Mouse (Mus musculus) right cerebral cortex, postnatal 4 days (tissue): ENCODE results near the gene E2f2.

Source experiments
- DNase-seq: peaks from one replicate; pipeline ENCODE4 v3.0.0-alpha.2; 2022

The E2f2 gene

DNA sequence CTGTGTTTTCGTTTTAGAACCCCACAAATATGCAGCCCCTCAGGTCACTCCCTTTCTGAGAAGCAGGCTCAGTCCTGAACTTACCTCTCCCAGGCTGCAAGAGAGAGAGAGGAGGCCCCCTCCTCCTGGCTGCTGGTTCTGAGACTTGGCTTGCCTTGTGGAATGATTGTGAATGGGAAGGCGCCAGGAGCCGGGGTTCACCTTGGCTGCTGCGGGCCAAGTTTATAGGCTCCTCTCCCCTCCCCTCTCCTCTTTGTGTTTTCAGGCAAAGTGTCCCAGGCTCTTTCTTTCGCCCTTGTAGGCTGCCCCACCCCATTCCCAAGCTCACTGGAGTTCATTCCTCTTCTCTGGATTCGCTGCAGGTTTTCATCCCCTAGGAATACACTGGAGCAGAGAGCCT is 34.7 kb downstream of the E2f2 start:
- no peak for DNase-seq

- no peak for DNase-seq
Measured at GRCm38 (mm10) chr4:136210931-136211330, 38.7 kb downstream of the E2f2 start.

- no peak for DNase-seq
Measured at GRCm38 (mm10) chr4:136213629-136214028, 41.4 kb downstream of the E2f2 start.

DNA sequence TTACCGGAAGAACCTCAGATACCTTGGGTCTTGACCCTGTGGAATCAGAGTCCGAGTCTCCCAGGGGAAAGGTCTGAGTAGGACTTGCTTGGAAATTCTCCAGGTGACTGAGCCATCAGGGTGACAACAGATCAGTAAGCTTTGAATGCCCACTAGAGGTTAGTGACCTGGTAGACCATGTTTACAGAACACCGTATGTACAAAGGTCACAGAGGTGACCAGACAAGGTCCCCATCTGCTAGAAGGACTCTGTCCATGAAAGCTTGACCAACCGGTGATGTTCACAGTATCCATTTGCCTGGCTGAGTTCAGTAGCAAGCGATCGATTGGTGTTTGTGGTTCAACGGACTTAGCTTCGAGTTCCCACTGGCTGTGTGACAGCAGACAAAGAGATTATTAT is 42.6 kb downstream of the E2f2 start:
- DNase-seq, result no peak

GRCm38 (mm10) chr4:136215576-136215975 is 43.4 kb downstream of the E2f2 start:
- no peak for DNase-seq

DNA sequence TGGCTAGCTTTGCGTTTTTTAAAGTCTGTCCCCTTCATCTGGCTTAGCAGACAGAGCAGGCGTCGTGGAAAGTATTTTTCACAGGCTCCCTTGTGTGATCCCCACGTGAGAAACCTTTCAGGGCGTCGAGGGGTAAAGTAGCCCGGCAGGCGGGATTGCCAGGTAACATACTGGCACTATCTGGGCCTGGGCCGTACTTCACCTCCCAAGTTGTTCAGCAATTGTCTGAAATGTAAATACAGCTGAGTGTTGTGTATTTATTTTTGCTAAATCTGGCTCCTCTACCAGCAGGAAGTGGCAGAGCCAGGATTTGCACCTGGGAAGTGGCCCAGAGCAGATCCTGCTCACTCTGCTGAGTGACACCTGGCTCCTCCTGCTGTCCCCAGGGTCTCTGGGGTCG is 44.9 kb downstream of the E2f2 start:
- DNase-seq, result no peak

DNA sequence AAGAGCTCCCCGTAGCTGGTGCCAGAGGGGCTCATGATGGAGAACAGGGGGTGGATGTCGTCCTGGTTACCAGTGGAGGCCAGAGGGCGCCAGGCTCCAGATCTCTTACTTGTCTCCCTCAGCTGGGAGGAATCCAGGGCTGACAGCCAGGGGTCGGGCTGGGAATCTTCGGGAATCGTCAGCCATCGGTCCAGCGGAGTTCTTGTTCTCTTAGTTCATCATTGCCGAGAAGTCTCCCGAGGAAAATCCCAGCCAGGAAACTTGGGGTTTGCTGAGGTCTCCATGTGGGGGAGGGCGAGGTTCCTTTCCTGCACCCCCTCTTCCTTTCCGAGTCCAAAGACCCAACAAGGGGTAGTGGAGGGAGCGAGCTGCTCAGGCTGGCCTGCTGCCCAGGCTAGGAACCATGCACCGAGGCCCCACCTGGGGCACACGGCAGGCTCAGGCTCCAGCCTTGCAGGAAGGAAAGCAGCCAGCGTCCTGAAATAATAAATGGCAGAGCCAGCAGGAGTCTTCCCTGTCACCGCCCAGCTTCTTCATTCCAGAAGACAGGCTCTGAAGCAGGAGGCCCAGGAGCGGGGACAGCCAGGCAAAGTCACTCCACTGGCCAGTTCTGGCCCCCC is 46.5 kb downstream of the E2f2 start:
- peak; percentile 41 for DNase-seq

DNA sequence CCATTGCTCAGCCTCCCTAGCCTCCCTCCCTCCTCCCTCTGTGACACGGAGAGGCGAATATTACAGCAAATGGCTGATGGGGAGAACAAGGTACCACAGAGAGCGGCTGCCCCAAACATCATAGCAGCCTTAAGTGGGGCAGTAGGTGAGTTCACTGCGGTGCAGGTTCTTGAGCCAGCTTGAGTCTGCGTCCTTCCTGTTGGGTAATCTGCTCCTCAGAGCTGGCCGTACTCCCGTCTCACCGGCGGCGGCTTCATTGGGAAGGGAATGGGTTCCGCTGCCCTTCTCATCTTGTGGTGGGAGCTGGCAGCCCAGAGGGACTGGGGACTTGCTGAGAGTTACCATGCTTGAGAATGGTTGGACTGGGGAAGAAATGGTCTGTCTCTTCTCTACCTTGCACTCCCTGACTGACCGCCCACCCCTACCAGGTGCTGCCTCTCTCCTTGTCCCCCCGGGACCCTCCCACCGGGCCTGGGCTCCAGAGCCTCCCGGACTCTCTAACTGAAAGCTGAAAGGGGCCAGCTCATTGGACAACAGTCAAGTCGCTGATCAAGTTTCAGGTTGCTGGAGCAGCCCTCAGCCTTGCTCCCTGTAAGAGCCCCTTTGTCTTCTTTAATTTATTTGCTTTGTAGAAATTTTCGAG is 48.1 kb downstream of the E2f2 start:
- DNase-seq, result no peak

GRCm38 (mm10) chr4:136223549-136224239 is 51.5 kb downstream of the E2f2 start:
- DNase-seq, result peak; percentile 49

GRCm38 (mm10) chr4:136224240-136224559 is 52.0 kb downstream of the E2f2 start:
- DNase-seq, result no peak

- no peak for DNase-seq
Measured at GRCm38 (mm10) chr4:136224677-136225460, 52.7 kb downstream of the E2f2 start.

DNA sequence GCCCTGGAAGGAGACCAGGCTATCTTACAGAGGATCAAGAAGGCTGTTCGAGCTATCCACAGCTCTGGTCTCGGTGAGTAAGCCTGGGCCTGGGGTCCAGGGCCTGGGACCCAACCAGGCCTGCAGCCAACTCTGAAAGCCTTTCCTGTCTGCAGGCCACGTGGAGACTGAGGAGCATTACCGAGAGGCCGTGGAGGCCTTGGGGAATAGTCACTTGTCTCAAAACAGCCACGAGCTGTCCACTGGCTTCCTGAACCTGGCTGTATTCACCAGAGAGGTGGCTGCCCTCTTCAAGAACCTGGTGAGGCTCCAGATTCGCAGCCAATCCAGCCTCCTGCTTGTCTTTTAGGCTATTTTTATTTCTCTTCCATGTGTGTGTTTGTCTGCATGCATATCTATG is 55.2 kb downstream of the E2f2 start:
- DNase-seq, result no peak

DNA sequence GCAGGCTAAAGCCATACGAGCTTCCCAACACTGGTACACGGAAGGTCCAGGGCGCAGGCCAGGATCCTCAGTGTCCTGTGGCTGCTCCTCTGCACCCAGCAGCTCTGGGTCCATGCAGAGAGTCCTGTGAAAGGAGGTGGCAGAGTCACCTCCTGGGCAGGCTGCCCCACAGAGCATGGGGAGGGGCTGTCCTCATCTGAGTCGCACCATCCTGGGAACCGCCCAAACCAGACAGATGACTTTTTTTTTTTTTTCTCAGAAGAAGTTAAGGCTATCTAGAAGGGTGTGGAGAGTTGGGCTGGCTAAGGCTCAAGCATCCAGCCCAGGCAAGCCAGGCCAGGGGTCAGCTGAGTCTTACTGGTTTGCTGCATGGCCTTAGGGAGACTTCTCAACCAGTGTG is 56.4 kb downstream of the E2f2 start:
- no peak for DNase-seq

DNA sequence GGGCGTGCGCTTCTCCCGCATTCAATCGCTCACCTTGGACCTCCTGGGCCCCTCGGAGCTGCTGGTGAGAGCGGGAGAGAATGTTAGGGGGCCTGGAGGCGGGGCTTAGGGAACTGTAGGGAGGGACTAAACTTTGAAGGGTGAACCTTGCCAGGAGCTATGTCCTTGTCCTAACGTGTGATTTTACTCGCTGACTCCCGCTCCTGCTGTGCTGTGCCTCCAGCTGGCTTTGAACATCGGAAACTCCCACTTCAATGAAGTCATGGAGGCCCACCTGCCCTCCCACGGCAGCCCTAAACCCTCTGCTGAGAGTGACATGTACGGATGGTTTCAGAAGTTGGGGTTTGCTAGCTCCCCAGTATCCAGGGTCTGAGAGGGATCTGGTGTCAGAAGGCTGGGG is 66.5 kb downstream of the E2f2 start:
- no peak for DNase-seq

- DNase-seq, result no peak
Measured at GRCm38 (mm10) chr4:136239111-136239510, 66.9 kb downstream of the E2f2 start.

DNA sequence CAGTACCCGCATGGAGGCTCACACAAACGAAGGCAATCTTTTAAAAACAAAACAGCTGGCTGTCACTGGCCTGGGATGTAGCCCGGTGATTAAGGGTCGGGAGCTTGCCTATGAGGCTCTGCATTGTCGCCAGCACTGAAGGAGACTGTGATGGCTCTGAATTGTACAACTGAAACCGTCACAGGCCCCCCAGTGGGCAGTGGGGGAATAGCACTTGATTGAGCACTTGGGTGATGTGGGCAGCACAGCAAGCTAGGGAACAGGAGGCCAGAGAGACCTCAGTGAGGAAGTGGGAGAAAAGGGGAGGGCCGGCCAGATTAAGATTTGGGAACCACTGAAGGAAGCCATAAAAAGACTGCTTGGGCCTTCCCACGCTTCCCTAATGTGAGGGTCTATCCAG is 67.4 kb downstream of the E2f2 start:
- peak; percentile 79 for DNase-seq

DNA sequence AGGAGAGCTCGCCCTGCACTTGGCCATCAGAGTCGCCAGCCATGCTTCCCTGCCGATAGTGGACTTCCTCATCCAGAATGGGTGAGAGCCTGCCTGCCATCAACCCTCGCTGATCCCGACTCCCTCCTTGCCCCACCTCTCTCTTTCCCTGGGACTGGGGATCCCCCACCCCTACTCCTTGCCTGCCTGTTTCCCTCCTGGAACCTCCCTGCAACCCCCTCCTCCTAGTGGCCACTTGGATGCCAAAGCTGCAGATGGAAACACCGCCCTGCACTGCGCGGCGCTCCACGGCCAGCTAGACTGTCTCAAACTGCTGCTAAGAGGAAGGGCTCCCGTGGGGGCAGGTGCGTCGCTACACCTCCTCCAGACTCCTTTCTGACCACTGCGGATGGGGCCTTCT is 67.9 kb downstream of the E2f2 start:
- no peak for DNase-seq

DNA sequence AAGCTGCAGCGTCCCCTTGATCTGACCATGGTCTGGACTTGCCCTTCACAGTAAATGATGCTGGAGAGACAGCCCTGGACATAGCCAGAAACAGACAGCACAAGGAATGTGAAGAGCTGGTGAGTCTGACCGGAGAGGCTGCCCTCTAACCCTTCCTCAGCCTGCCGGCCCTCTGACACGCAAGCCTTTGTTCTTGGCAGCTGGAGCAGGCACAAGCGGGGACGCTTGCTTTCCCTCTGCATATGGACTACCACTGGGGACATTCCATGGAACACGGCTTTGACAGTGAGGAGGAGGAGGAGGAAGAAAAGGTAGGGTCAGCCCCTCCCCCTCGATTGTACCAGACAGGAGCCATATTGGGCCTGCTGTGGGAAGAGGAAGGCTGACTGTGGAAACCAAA is 68.8 kb downstream of the E2f2 start:
- no peak for DNase-seq

GRCm38 (mm10) chr4:136242065-136242703 is 70.0 kb downstream of the E2f2 start:
- no peak for DNase-seq

DNA sequence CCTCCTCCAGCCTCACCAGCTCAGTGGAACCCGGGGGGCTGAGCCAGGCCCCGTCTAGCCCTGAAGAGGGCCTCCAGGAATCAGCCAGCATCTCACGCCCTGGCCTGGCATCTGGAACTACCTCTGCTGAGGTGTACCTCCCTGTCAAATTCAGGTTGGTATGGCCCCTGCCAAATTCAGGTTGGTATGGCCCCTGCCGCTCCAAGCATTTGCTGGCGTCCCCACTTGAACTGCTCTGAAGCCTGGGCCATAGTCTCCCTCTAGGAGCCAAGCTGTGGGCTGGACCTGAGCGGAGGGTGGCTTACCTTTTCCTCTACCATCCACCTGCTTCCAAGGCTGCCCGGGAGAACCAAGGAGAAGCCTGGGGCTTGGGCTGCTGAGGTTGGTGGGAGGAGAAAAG is 70.5 kb downstream of the E2f2 start:
- DNase-seq, result no peak

DNA sequence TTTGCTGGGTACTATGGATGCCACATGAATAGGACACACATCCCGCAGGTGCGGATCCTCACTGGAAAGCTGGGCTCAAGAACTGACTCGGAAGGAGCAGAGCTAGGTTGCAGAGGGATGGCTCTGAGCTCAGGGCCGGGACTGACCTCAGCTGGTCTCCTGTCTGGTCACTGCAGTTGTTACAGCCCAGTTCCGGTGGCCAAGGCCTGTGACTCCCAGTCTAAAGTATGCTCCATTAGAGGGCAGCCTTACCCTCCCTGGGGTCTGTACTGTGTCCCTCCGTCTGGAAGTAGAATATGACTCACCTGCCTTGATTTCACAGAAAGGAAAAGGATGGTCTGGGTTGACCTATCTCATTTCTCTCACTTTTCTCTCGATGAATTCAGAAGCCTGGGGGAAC is 72.0 kb downstream of the E2f2 start:
- DNase-seq, result no peak
